Mouse (Mus musculus) gastrocnemius, postnatal 10 days (tissue): ENCODE data around the gene Ly6g5c. TPM values are rescaled to one million over a fixed set of nuclear protein-coding genes. Genes with fewer than 3 reads are reported as not detected.

Experiments
- DNase-seq: peaks from one replicate; pipeline ENCODE4 v3.0.0; 2021; ENCODE audit warnings: mixed read lengths
- total RNA-seq, 2 experiments: library from RNA; stranded (reverse); gene quantifications; 2 replicates each; pipeline ENCODE4 v1.2.3; 2021

Ly6g5c gene
- total RNA-seq, 2 experiments from 2014 or later = not detected

DNA sequence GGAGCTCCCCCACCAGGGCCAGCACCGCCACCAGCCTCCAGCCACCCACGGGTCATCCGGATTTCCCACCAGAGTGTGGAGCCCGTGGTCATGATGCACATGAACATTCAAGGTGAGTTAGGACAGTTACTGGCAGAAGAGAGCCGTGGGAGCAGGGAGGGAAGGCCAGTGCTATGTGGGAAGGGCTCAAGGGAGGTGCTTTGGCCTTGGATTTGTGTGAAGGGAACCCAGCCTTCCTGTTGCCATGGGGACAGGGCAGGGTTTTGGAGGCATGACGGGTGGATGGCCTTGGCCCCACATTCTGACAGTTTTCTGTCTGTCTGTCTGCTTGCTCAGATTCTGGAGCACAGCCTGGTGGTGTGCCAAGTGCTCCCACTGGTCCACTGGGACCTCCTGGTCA is 33.9 kb downstream of the Ly6g5c start:
- no peak for DNase-seq

DNA sequence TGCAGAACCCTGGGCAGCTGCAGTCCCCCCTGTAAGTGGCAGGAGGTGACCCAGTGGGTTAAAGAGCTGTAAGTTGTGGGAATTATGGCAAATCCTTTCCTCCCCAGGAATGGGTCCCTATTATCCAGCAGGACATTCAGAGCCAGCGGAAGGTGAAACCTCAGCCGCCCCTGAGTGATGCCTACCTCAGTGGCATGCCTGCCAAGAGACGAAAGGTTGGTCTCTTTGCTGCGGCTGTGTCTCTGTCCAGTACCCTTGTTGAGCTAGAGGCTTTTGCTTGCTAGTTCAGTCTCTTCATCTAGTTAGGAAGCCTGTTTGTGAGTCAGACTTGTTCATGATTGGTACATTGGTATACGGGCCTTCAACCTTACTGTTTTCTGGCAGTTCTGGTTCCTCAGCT is 38.1 kb downstream of the Ly6g5c start:
- DNase-seq = no peak

DNA sequence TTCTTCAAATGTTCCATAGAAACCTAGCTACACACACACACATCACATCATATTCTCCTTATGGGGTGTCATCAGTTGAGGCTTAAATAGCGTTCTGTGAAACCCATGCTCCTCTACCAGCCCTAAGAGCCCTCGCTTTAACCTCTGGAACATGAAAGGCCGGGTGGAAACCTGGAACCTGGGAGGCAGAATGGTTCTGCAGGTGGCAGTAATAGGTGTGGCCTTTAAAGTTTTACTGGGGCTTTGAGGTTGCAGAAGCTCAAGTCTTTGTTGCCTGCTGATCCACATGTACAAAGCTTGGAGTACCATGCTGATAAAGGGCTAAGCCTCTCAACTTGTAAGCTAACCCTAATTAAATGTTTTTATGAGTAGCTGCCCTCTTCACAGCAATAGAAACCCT is 39.3 kb downstream of the Ly6g5c start:
- no peak for DNase-seq

DNA sequence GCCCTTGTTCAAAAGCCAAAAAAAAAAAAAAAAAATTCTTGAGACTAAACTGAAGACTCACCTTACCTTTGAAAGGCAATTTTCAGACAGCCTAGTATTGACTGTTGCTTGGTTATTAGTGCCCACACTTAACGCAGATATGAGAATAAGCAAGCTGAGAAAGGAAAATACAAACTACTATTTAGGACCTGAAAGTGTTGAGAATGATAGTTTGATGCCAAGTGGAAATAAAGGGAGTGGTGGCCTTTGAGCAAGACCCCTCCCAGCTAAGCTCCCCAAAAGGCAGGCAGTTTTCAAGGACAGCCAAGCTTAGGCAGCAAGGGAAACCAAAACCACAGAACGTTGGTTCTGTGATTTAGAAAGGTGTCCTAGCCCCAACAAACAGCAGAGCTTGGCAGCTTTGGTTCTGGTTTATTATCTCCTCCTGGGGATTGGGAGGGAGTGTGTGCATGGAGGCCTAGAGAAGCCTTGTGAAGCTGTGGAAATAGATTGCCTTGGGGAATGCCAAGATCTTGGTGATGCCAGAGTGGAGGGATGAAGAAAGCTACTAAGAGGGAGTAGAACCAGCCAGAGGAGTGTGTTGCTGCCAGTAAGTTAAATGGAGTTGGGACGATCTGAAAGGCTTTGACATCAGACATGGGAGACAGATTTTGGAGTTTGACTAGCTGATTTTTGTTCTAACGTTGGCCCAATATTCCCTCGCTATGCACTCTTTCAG is 40.0 kb downstream of the Ly6g5c start:
- no peak for DNase-seq

DNA sequence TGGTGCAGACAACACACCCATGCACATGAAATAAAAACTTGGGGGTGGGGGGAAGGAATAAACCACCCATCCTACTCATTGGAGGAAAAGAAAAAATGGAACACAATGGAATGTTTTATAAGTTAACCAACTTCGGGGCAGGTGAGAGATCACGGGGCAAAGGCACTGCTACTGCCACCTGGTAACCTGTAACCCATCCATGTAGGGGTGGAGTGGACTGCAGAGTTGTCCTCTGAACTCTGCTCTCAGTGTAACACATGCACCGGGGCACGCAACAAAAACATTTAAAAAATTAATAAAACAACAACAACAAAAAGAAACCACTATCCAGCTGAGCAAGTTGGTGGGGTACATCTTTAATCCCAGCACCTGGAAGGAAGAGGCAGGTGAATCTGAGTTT is 44.0 kb downstream of the Ly6g5c start:
- DNase-seq = no peak

DNA sequence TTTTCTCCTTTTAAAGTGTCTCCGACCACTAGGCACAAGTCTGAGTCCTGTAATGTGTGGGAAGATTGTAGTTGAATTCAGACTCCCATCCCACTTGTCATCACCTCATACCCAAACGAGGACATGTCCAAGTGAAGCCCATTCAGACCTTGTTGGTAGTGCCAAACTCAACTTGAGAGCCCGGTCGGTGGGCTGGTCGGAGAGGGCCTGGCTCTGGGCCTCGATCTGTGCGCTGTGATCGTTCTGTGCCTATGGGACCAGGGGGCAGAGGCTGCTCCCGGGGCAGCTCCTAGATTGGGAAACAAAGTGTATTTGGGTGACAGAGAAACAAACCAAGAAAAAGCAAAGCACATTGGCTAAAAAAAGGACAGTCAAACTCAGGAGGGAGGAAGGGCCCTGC is 45.0 kb downstream of the Ly6g5c start:
- no peak for DNase-seq

DNA sequence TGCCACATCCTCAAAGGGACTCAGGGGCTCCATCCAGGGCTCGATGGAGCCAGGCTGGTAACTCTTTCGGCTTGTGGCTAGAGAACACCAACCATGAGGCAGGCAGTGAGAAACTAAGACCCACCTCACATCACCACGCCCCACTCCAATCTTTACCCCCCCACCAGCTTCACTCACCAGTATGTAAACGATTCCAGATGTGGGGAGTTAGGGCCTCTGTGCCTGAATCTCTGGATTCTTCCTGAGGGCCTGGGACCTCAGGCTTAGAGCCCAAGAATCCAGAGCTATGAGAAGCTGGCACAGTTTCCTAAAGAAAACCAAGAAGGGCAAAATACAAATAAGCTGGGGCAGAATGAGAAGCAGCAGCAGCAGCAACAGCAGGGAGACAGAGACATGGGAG is 45.9 kb downstream of the Ly6g5c start:
- no peak for DNase-seq

DNA sequence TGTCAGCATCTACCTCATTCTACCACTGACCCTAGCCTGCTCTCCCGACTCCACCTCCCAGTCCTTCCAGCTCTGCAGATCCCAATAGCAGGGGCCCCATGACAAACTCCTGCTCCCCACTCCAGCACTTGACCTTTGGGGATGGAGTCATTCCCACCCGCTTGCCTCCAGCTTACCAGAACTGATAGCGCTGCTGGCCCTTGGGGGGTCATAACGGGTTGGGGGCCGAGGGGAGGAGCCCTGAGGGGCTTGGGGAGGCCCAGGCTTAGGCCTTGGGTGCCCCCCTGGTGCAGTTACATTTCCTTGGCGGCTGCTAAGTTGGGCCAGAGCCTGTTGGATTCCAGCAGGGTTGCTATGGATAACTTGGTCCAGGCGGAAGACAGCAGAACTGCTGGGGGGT is 46.5 kb downstream of the Ly6g5c start:
- no peak for DNase-seq

DNA sequence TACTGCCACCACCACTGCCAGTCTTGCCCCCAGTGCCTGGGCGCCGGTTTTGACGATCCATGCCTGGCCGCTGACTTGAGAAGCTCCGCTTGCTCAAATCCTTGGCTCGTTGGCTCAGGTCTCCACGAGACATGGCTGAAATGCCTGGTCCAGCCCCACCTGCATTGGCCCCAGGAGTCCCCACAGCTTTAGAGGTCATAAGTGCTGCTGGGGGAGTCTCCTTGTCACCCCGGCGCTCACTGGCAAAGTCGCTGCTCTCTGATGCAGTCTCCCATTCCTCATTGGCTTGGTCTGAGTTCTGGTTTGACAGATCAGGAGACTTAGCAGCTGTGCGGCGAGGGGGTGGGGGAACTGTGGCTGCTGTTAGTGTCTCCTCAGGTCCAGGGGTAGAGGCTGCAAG is 47.4 kb downstream of the Ly6g5c start:
- no peak for DNase-seq

DNA sequence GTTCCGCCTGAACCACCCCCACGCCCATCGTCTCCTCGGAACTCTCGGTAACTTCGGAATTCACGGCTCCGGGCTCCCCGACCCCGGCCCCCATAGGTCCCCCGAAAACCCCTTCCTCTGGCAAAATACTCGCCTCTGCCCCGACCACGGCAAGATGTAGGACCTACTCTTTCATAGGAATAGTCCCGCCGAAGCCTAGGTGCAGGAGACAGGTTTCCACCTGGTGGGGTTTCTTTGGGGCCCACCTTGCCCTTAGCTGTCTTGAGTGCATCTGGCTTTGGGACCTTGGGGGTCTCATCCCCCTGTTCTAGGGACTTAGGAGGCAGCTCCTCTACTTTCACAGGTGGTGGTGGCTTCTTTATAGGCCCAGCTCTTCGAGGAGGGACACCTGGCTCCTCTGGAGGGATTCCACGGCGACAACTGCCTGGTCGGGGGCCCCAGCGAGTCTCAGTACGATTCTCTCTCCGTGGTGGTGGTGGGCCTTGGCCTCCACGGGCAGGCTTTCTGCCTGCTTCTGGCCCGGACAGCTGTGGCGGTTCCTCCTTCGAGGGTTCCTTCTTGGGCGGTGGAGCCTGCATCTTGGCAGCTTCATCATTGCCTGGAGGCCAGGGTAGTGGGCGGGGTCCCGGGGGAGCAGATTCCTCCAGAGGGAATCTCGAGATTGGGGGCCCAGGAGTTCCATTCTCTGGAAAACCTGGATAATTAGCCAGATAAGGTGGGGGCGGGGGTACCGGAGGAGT is 48.6 kb downstream of the Ly6g5c start:
- no peak for DNase-seq

DNA sequence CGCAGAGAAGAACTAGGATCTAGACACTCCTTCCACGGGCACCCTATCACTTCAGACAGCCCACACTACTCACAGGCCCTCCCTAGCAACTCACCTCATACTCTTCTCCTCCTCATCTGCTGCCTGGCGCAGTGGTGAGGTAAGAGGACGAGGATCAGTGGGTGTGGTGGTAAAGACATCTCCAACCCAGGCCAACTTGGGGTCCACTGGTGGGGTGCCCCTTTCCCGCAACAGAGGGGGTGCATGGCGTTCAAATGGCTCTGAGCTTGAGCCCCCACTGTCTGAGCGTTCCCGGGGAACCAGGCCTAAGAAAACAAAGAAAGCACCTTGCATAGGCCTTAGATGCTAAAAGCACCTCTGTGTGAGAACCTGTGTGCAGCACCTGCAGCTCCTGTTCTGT is 49.2 kb downstream of the Ly6g5c start:
- DNase-seq = no peak

DNA sequence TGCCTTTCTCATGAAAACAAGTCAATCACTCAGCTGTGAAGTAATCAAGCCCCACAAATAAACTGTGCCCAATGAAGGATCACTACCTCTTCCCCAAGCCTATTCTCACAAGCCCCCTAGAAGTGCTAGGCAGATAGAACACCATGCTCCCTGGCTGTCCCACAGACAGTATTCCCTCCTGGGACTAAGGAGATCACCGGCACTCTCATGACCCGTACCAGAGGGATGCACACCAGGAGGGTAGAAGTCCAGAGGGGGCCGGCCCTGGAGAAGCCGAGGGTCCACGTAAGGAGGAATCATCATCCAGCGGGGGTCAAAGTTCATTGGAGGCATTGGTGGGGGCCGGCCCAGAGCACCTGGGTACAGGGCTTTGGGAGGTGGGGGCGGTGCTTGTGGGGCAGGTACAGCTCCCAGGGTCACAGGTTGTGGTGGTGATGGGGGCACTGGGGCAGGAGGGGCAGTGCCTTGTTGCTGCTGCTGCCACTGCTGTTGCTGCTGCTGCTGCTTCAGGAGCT is 49.6 kb downstream of the Ly6g5c start:
- DNase-seq = no peak

DNA sequence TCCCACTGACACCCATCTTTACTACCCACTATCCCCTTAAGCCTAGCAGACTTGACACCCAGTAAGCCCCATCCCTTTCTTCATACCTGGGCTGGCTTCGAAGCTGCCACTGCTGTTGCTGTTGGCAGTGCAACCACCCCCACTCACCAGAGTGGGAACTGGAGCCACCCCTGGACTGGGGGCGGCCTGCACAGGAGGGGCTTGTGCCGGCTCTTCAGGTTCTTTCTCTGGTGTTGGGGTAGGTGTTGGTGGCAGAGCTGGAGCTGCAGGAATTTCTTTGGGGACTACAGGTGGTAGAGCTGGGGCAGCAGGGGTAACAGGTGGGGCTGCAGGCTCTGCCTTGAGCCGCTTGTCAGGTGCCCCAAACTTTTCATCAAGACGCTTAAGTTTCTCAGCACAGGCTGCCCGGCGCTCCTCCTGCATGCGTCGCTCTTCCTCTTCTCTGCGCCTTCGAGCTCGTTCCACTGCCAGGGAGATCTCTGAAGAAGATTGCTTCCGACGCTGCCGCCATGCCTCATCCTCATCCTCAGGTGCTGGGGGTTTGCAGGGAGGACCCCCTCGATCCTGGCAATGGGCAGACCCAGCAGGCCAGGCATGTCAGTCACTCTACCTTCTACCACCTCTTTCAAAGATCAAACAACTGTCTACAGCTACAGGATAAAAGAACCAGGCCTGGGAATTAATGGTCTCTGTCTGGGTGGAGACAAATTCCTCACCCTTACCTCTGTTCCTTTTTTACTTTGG is 50.9 kb downstream of the Ly6g5c start:
- DNase-seq = no peak

DNA sequence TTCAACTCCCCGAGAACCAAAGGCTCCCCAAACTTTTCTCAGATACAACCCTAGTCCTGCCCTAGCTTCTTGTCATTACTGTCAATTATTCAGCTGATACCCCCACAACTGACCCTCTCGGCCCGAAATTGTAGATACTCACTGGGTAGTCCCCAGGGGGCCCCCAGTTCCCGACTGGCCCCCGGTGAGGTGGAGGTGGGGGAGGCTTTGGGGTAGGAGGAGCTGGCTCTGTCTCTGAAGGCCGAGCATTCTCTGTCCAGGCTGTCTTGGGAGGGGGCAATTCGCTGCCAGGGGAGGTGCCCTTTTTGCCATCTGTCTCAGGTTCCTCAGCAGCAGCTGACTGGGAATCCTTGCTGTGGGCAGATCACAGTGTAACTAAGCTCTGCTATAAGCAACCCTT is 51.6 kb downstream of the Ly6g5c start:
- DNase-seq = no peak

DNA sequence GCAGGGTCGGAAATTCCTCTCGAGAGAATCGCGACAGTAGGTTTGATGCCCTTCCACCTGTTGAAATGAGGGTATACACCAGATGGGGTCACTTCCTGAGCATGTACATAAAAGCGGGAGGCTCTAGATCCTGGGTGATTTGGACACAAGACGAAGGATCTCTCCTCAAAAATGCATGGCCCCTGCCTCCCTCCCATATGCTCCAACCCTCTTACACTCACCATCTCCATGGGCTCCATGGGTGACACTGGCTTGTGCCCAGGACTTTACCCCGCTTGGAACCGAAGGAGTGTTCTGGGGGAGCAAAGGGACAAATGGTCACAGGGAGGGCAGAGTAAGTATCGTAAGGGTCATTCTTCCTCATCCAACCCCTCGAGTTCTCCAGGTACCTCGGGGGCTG is 53.3 kb downstream of the Ly6g5c start:
- no peak for DNase-seq

Other genes with a start within 250 kb of the Ly6g5c start
- 1 to 10 TPM; 1.9 to 4.1 TPM for gene Cfb, start 245.8 kb upstream of the Ly6g5c start, total RNA-seq
- 1 to 10 TPM; 4.6 to 7.3 TPM for gene Zbtb12, start 228.8 kb upstream of the Ly6g5c start, total RNA-seq
- gene Gm20547, start 226.2 kb upstream of the Ly6g5c start, total RNA-seq = not detected
- gene C2, start 210.0 kb upstream of the Ly6g5c start, total RNA-seq = 1 to 10 TPM; 4.3 to 5.6 TPM
- 10 to 100 TPM; 40.9 to 53.7 TPM for gene Ehmt2, start 209.8 kb upstream of the Ly6g5c start, total RNA-seq
- not detected for gene Slc44a4, start 193.8 kb upstream of the Ly6g5c start, total RNA-seq
- 1 to 10 TPM; 8.3 to 8.9 TPM for gene Neu1, start 177.0 kb upstream of the Ly6g5c start, total RNA-seq
- 1 to 10 TPM; 2.2 to 4.3 TPM for gene Hspa1b, start 149.0 kb upstream of the Ly6g5c start, total RNA-seq
- gene Gm20481, start 138.4 kb upstream of the Ly6g5c start, total RNA-seq = not detected
- 1 to 10 TPM; 3.8 to 6.4 TPM for gene Hspa1a, start 136.1 kb upstream of the Ly6g5c start, total RNA-seq
- gene Hspa1l, start 135.6 kb upstream of the Ly6g5c start, total RNA-seq = 1 to 10 TPM; 6.2 to 9.9 TPM
- 10 to 100 TPM; 24.7 to 28.2 TPM for gene Lsm2, start 126.4 kb upstream of the Ly6g5c start, total RNA-seq
- 10 to 100 TPM; 31.4 to 40.7 TPM for gene Vars, start 107.3 kb upstream of the Ly6g5c start, total RNA-seq
- gene Vwa7, start 91.7 kb upstream of the Ly6g5c start, total RNA-seq = 1 to 10 TPM; 2.0 to 2.5 TPM
- 1 to 10 TPM; 2.8 to 3.1 TPM for gene Sapcd1, start 80.3 kb upstream of the Ly6g5c start, total RNA-seq
- 1 to 10 TPM; 1.5 to 3.5 TPM for gene Msh5, start 61.5 kb upstream of the Ly6g5c start, total RNA-seq
- gene Clic1, start 58.3 kb upstream of the Ly6g5c start, total RNA-seq = 10 to 100 TPM; 39.2 to 50.5 TPM
- 10 to 100 TPM; 45.3 to 51.9 TPM for gene Ddah2, start 49.2 kb upstream of the Ly6g5c start, total RNA-seq
- not detected for gene Ly6g6c, start 42.9 kb upstream of the Ly6g5c start, total RNA-seq
- under 1 TPM in 1 of 2 experiments, not detected in 1; 0.20 TPM for gene Mpig6b, start 42.1 kb upstream of the Ly6g5c start, total RNA-seq
- not detected for gene Ly6g6e, start 31.4 kb upstream of the Ly6g5c start, total RNA-seq
- under 1 TPM in 1 of 2 experiments, not detected in 1; 0.97 TPM for gene Ly6g6d, start 30.2 kb upstream of the Ly6g5c start, total RNA-seq
- gene Ly6g6f, start 22.7 kb upstream of the Ly6g5c start, total RNA-seq = under 1 TPM in 1 of 2 experiments, not detected in 1; 0.23 TPM
- 10 to 100 TPM; 59.1 to 65.0 TPM for gene Abhd16a, start 19.0 kb upstream of the Ly6g5c start, total RNA-seq
- under 1 TPM in 1 of 2 experiments, not detected in 1; 0.34 TPM for gene Ly6g5b, start 7.1 kb downstream of the Ly6g5c start, total RNA-seq
- 1 to 10 TPM; 4.9 to 6.3 TPM for gene Gpank1, start 13.2 kb downstream of the Ly6g5c start, total RNA-seq
- gene Csnk2b, start 13.8 kb downstream of the Ly6g5c start, total RNA-seq = 100 to 1,000 TPM; 165 to 166 TPM
- 10 to 100 TPM; 11.8 to 18.8 TPM for gene D17H6S53E, start 18.1 kb downstream of the Ly6g5c start, total RNA-seq
- not detected for gene Apom, start 23.8 kb downstream of the Ly6g5c start, total RNA-seq
- 100 to 1,000 TPM; 217 to 220 TPM for gene Bag6, start 26.9 kb downstream of the Ly6g5c start, total RNA-seq
- gene Prrc2a, start 56.6 kb downstream of the Ly6g5c start, total RNA-seq = 100 to 1,000 TPM; 128 to 149 TPM
- gene Aif1, start 67.8 kb downstream of the Ly6g5c start, total RNA-seq = 1 to 10 TPM; 2.4 to 2.6 TPM
- 1 to 10 TPM; 4.6 to 5.3 TPM for gene Lst1, start 80.2 kb downstream of the Ly6g5c start, total RNA-seq
- under 1 TPM; 0.68 to 0.75 TPM for gene Ltb, start 86.2 kb downstream of the Ly6g5c start, total RNA-seq
- under 1 TPM; 0.23 to 0.99 TPM for gene Tnf, start 93.7 kb downstream of the Ly6g5c start, total RNA-seq
- gene Lta, start 97.1 kb downstream of the Ly6g5c start, total RNA-seq = under 1 TPM in 1 of 2 experiments, not detected in 1; 0.16 TPM
- gene Gm16181, start 112.6 kb downstream of the Ly6g5c start, total RNA-seq = not detected
- 1 to 10 TPM; 2.1 to 3.3 TPM for gene Atp6v1g2, start 125.4 kb downstream of the Ly6g5c start, total RNA-seq
- 10 to 100 TPM in 1 of 2 experiments, 1 to 10 TPM in 1; 9.9 to 11.1 TPM for gene Nfkbil1, start 127.5 kb downstream of the Ly6g5c start, total RNA-seq
- gene Ddx39b, start 133.5 kb downstream of the Ly6g5c start, total RNA-seq = 100 to 1,000 TPM; 147 to 169 TPM
- gene H2-D1, start 154.5 kb downstream of the Ly6g5c start, total RNA-seq = 10 to 100 TPM; 39.3 to 47.2 TPM
- under 1 TPM; 0.23 to 0.70 TPM for gene H2-Q1, start 212.1 kb downstream of the Ly6g5c start, total RNA-seq
- under 1 TPM; 0.34 to 0.45 TPM for gene H2-Q2, start 234.0 kb downstream of the Ly6g5c start, total RNA-seq